Comparison of ENCODE assay signal across 8 mouse cellular contexts in genomic region chr1:156717751-156718285, GRCm38 (mm10). TPM values are rescaled to one million over a fixed set of nuclear protein-coding genes. Genes with fewer than 3 reads are reported as not detected.
DNase-seq lines count a peak whose midpoint lies in the region; ATAC-seq and TF ChIP-seq lines count a peak whose summit lies in the region.

No protein-coding gene starts in this region.

- peaks cover 30% of the 10 kb centered on the region for H3K4me1 ChIP-seq in heart, embryonic 13.5 days
- H3K4me1 ChIP-seq in forebrain, embryonic 10.5 days: peaks cover 28% of the 10 kb centered on the region
- H3K4me1 ChIP-seq in kidney, postnatal 0 days (replicated peaks; ENCODE audit: insufficient read depth, low read length): no peaks in the 10 kb centered on the region
- peaks cover 20% of the 10 kb centered on the region for H3K4me1 ChIP-seq in midbrain, embryonic 15.5 days

- no peaks in the 10 kb centered on the region for H3K9me3 ChIP-seq in heart, embryonic 13.5 days
- H3K9me3 ChIP-seq in forebrain, embryonic 10.5 days: no peaks in the 10 kb centered on the region
- H3K9me3 ChIP-seq in kidney, postnatal 0 days (replicated peaks; ENCODE audit: low read length): no peaks in the 10 kb centered on the region
- no peaks in the 10 kb centered on the region for H3K9me3 ChIP-seq in midbrain, embryonic 15.5 days

- no peak for ATAC-seq in heart, embryonic 13.5 days (ENCODE audit: extremely low read depth, insufficient number of reproducible peaks, low FRiP score, low TSS enrichment)
- no peak for ATAC-seq in kidney, postnatal 0 days (replicated peaks; ENCODE audit: low FRiP score, low read depth)
- no peak for ATAC-seq in midbrain, embryonic 15.5 days (replicated peaks)

- peak overlapping the region; percentile 94 for H3K27ac ChIP-seq in heart, embryonic 13.5 days (replicated peaks)
- H3K27ac ChIP-seq in forebrain, embryonic 10.5 days: peak overlapping the region; percentile 96
- peak overlapping the region; percentile 98 for H3K27ac ChIP-seq in kidney, postnatal 0 days
- H3K27ac ChIP-seq in midbrain, embryonic 15.5 days: peak overlapping the region; percentile 94

- peak overlapping the region; percentile 95 for H3K9ac ChIP-seq in heart, embryonic 13.5 days
- peak overlapping the region; percentile 92 for H3K9ac ChIP-seq in kidney, postnatal 0 days (ENCODE audit: low read depth, low read length)
- peak overlapping the region; percentile 94 for H3K9ac ChIP-seq in midbrain, embryonic 15.5 days

- peak overlapping the region; percentile 95 for H3K4me3 ChIP-seq in heart, embryonic 13.5 days
- peak overlapping the region; percentile 94 for H3K4me3 ChIP-seq in forebrain, embryonic 10.5 days
- H3K4me3 ChIP-seq in kidney, postnatal 0 days (replicated peaks; ENCODE audit: low read depth, low read length): peak overlapping the region; percentile 94
- peak overlapping the region; percentile 95 for H3K4me3 ChIP-seq in midbrain, embryonic 15.5 days

- TF ChIP-seq CTCF in kidney, postnatal 0 days (IDR thresholded peaks at IDR 0.05; ENCODE audit: low read depth): no peak

- peaks cover 14% of the 10 kb centered on the region; the same call in 1 of the 2 replicates for H3K27me3 ChIP-seq in heart, embryonic 13.5 days (replicated peaks)
- H3K27me3 ChIP-seq in forebrain, embryonic 10.5 days (ENCODE audit: poor library complexity, severe bottlenecking): peaks cover 21% of the 10 kb centered on the region
- H3K27me3 ChIP-seq in kidney, postnatal 0 days (ENCODE audit: insufficient read depth, low read length): no peaks in the 10 kb centered on the region
- no peaks in the 10 kb centered on the region for H3K27me3 ChIP-seq in midbrain, embryonic 15.5 days (replicated peaks)

- DNase-seq in heart, postnatal 36 days: no peak
- DNase-seq in forebrain, embryonic 10.5 days (ENCODE audit: extremely low spot score, low spot score): no peak
- DNase-seq in kidney, postnatal 0 days (ENCODE audit: low spot score): peak; percentile 56
- no peak for DNase-seq in spleen, adult 12 weeks (ENCODE audit: low spot score)
- DNase-seq in adrenal gland, postnatal 10 days: no peak
- DNase-seq in adrenal gland, adult 18-20 months (ENCODE audit: low spot score in 2 of 2): no peak

- WGBS in heart, embryonic 13.5 days: 18% methylated on average over 13 of the region's 13 CpGs
- WGBS in forebrain, embryonic 10.5 days: 15% methylated on average over 13 of the region's 13 CpGs
- WGBS in kidney, postnatal 0 days: 13% methylated on average over 13 of the region's 13 CpGs
- WGBS in midbrain, embryonic 15.5 days: 9% methylated on average over 13 of the region's 13 CpGs

- H3K36me3 ChIP-seq in heart, embryonic 13.5 days: no peaks in the 10 kb centered on the region
- peaks cover 8% of the 10 kb centered on the region; the same call in 1 of the 2 replicates for H3K36me3 ChIP-seq in forebrain, embryonic 10.5 days (replicated peaks)
- H3K36me3 ChIP-seq in kidney, postnatal 0 days (ENCODE audit: insufficient read depth, low read length): 0 out of 2 replicates have a peak, but pooled peaks cover 4% of the 10 kb centered on the region
- no peaks in the 10 kb centered on the region for H3K36me3 ChIP-seq in midbrain, embryonic 15.5 days (replicated peaks)

- intact Hi-C loops in heart, postnatal 36 days (cut with DNase I): loop anchor here (2.0 to 5.0 kb wide), 2 partner anchors 45 to 66 kb away; no protein-coding TSS in a partner anchor

- peak overlapping the region; percentile 85 for H3K4me2 ChIP-seq in heart, embryonic 13.5 days
- H3K4me2 ChIP-seq in kidney, postnatal 0 days (ENCODE audit: low read length): peak overlapping the region; percentile 79
- peak overlapping the region; percentile 75 for H3K4me2 ChIP-seq in midbrain, embryonic 15.5 days

RNA-seq across cellular contexts. Expression of gene Fam20b, which starts 1.1 kb away (rescaled TPM):
- 20.2 and 21.4 TPM in 2 replicates for polyA plus RNA-seq in heart, embryonic 13.5 days (2015; fragmentation: Nextera tagmentation; extraction: Ambion mirVana)
- 10 to 100 TPM; 55.4 to 56.6 TPM for total RNA-seq in heart, postnatal 36 days (2021)
- polyA plus RNA-seq in forebrain, embryonic 10.5 days (2016; fragmentation: Nextera tagmentation; extraction: Ambion mirVana): 16.4 and 17.5 TPM in 2 replicates
- 30.5 and 32.3 TPM in 2 replicates for polyA plus RNA-seq in kidney, postnatal 0 days (2015; fragmentation: Nextera tagmentation; extraction: Ambion mirVana)
- polyA plus RNA-seq in midbrain, embryonic 15.5 days (2015; fragmentation: Nextera tagmentation; extraction: Ambion mirVana): 34.2 and 34.7 TPM in 2 replicates
- total RNA-seq in adrenal gland, postnatal 10 days (2021): 10 to 100 TPM; 37.5 to 42.8 TPM
- total RNA-seq in adrenal gland, adult 18-20 months (2021): 10 to 100 TPM; 49.1 to 57.9 TPM

RNA-seq across cellular contexts. Expression of gene Tor3a, which starts 43.7 kb away (rescaled TPM):
- polyA plus RNA-seq in heart, embryonic 13.5 days (2015; fragmentation: Nextera tagmentation; extraction: Ambion mirVana): 4.8 and 5.1 TPM in 2 replicates
- 10 to 100 TPM; 10.8 to 14.2 TPM for total RNA-seq in heart, postnatal 36 days (2021)
- polyA plus RNA-seq in forebrain, embryonic 10.5 days (2016; fragmentation: Nextera tagmentation; extraction: Ambion mirVana): 5.4 and 6.2 TPM in 2 replicates
- polyA plus RNA-seq in kidney, postnatal 0 days (2015; fragmentation: Nextera tagmentation; extraction: Ambion mirVana): 18.3 and 19.9 TPM in 2 replicates
- 2.5 and 4.3 TPM in 2 replicates for polyA plus RNA-seq in midbrain, embryonic 15.5 days (2015; fragmentation: Nextera tagmentation; extraction: Ambion mirVana)
- 10 to 100 TPM; 11.6 to 15.3 TPM for total RNA-seq in adrenal gland, postnatal 10 days (2021)
- total RNA-seq in adrenal gland, adult 18-20 months (2021): 10 to 100 TPM; 11.5 to 17.4 TPM
